In the genomic region with DNA sequence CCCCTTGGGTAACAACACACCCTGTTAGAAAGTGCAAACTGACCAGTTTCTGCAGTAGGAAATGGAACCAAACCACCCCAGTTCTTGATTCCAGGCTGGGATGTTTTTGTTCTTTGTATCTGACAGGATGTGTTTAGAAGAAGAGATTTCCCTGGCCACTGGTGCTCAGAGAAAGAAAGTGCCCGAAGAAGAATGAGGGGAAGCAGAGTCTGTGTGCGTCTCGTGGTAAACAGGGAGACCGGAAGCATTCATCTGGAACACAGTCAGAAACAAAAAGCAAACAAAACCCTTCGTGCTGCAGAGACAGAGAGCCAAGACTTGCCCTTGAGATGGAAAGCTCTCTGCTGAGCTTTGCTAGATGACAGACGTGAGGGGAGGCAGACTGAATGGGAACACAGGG, we compare ENCODE assay signal across 8 mouse cellular contexts. TPM values are rescaled to one million over a fixed set of nuclear protein-coding genes. Genes with fewer than 3 reads are reported as not detected.
DNase-seq lines count a peak whose midpoint lies in the region; ATAC-seq and TF ChIP-seq lines count a peak whose summit lies in the region.

No protein-coding gene starts in this region.

- no peaks in the 10 kb centered on the region for H3K27me3 ChIP-seq in forebrain, postnatal 0 days (ENCODE audit: insufficient read depth, low read length)
- H3K27me3 ChIP-seq in forebrain, embryonic 13.5 days: no peaks in the 10 kb centered on the region
- H3K27me3 ChIP-seq in CH12.LX (replicated peaks): no peaks in the 10 kb centered on the region
- H3K27me3 ChIP-seq in heart, embryonic 15.5 days: no peaks in the 10 kb centered on the region
- no peaks in the 10 kb centered on the region for H3K27me3 ChIP-seq in stomach, embryonic 14.5 days (ENCODE audit: control insufficient read depth, insufficient read depth, low read length)

- no peak overlapping the region for H3K4me3 ChIP-seq in forebrain, postnatal 0 days (ENCODE audit: low read depth, low read length)
- no peak overlapping the region for H3K4me3 ChIP-seq in forebrain, embryonic 13.5 days
- H3K4me3 ChIP-seq in CH12.LX (replicated peaks in 1 of 3; ENCODE audit: low read depth in 2 of 3, low read length in 2 of 3, poor library complexity in 1 of 3): no peak overlapping the region
- no peak overlapping the region for H3K4me3 ChIP-seq in heart, embryonic 15.5 days
- H3K4me3 ChIP-seq in stomach, embryonic 14.5 days (ENCODE audit: low read depth, low read length): no peak overlapping the region

- TF ChIP-seq POLR2A in CH12.LX (IDR thresholded peaks at IDR 0.05; ENCODE audit: low read depth, low read length): no peak

- dilution Hi-C loops in CH12.LX (cut with MboI; ENCODE audit: extremely low pct_ligation_motif_present, extremely low pct_unique_long_range_greater_than_20kb, low sequenced_read_pairs): no loop called here

- no peaks in the 10 kb centered on the region for H3K36me3 ChIP-seq in forebrain, postnatal 0 days (ENCODE audit: insufficient read depth)
- H3K36me3 ChIP-seq in forebrain, embryonic 13.5 days (ENCODE audit: poor library complexity, severe bottlenecking): no peaks in the 10 kb centered on the region
- no peaks in the 10 kb centered on the region for H3K36me3 ChIP-seq in CH12.LX (replicated peaks in 1 of 2; ENCODE audit: control insufficient read depth in 1 of 2, insufficient read depth in 1 of 2, low read length in 1 of 2)
- no peaks in the 10 kb centered on the region for H3K36me3 ChIP-seq in heart, embryonic 15.5 days
- no peaks in the 10 kb centered on the region for H3K36me3 ChIP-seq in stomach, embryonic 14.5 days (ENCODE audit: control insufficient read depth, insufficient read depth, low read length)

- H3K4me1 ChIP-seq in forebrain, postnatal 0 days (ENCODE audit: insufficient read depth): no peaks in the 10 kb centered on the region
- no peaks in the 10 kb centered on the region for H3K4me1 ChIP-seq in forebrain, embryonic 13.5 days
- no peaks in the 10 kb centered on the region; a peak in 1 of 4 replicates for H3K4me1 ChIP-seq in CH12.LX (ENCODE audit: control insufficient read depth in 1 of 2, insufficient read depth in 2 of 2)
- peaks cover 4% of the 10 kb centered on the region; the same call in 1 of the 2 replicates for H3K4me1 ChIP-seq in heart, embryonic 15.5 days (replicated peaks)
- peaks cover 17% of the 10 kb centered on the region; the same call in 1 of the 2 replicates for H3K4me1 ChIP-seq in stomach, embryonic 14.5 days (ENCODE audit: control insufficient read depth, insufficient read depth, low read length)

- H3K9me3 ChIP-seq in forebrain, postnatal 0 days (ENCODE audit: low read length): no peaks in the 10 kb centered on the region
- H3K9me3 ChIP-seq in forebrain, embryonic 13.5 days (replicated peaks): no peaks in the 10 kb centered on the region
- H3K9me3 ChIP-seq in CH12.LX (replicated peaks; ENCODE audit: low read length): no peaks in the 10 kb centered on the region
- H3K9me3 ChIP-seq in heart, embryonic 15.5 days (replicated peaks): no peaks in the 10 kb centered on the region
- H3K9me3 ChIP-seq in stomach, embryonic 14.5 days (ENCODE audit: control insufficient read depth, low read depth, low read length): no peaks in the 10 kb centered on the region

- in situ Hi-C loops in CH12.LX (cut with MboI; ENCODE audit: low pct_ligation_motif_present, low pct_unique_long_range_greater_than_20kb, low sequenced_read_pairs): no loop called here

- peak; percentile 35 for DNase-seq in forebrain, postnatal 0 days
- DNase-seq in CH12.LX (ENCODE audit: extremely low read depth): no peak
- peak; percentile 59 to 78 for DNase-seq in kidney, postnatal 36 days
- no peak for DNase-seq in spleen, adult 18-20 months
- no peak for DNase-seq in gastrocnemius, postnatal 10 days

- no peak overlapping the region for H3K4me2 ChIP-seq in forebrain, postnatal 0 days (ENCODE audit: low read depth)
- H3K4me2 ChIP-seq in forebrain, embryonic 13.5 days: no peak overlapping the region
- H3K4me2 ChIP-seq in CH12.LX (ENCODE audit: insufficient read depth, low read depth, poor library complexity, severe bottlenecking): peak overlapping the region; percentile 61; the same call in 1 of the 2 replicates
- no peak overlapping the region for H3K4me2 ChIP-seq in heart, embryonic 15.5 days
- H3K4me2 ChIP-seq in stomach, embryonic 14.5 days (replicated peaks; ENCODE audit: low read depth, low read length): no peak overlapping the region

- H3K27ac ChIP-seq in forebrain, postnatal 0 days (ENCODE audit: low read depth, low read length): peak overlapping the region; percentile 50; the same call in 1 of the 2 replicates
- no peak overlapping the region for H3K27ac ChIP-seq in forebrain, embryonic 13.5 days
- no peak overlapping the region for H3K27ac ChIP-seq in CH12.LX (ENCODE audit: insufficient read depth, low read depth)
- peak overlapping the region; percentile 73 for H3K27ac ChIP-seq in heart, embryonic 15.5 days
- peak overlapping the region; percentile 44; the same call in 1 of the 2 replicates for H3K27ac ChIP-seq in stomach, embryonic 14.5 days (ENCODE audit: low read length)

- WGBS in forebrain, postnatal 0 days: 14% methylated on average over 6 of the region's 6 CpGs
- WGBS in forebrain, embryonic 13.5 days: 25% methylated on average over 6 of the region's 6 CpGs
- WGBS in heart, embryonic 15.5 days: 38% methylated on average over 6 of the region's 6 CpGs
- WGBS in stomach, embryonic 14.5 days: 8% methylated on average over 6 of the region's 6 CpGs

- no peak for TF ChIP-seq CTCF in forebrain, postnatal 0 days (IDR thresholded peaks at IDR 0.05; ENCODE audit: low read depth)
- TF ChIP-seq CTCF in CH12.LX (conservative IDR thresholded peaks at IDR 0.05 in 1 of 2, IDR thresholded peaks at IDR 0.05 in 1 of 2; ENCODE audit: low read depth in 2 of 2, low read length in 2 of 2): no peak

- no peaks in the 10 kb centered on the region for H3K79me2 ChIP-seq in CH12.LX (replicated peaks; ENCODE audit: control insufficient read depth, extremely low read depth, insufficient read depth, poor library complexity, severe bottlenecking)

- no peak overlapping the region for H3K9ac ChIP-seq in forebrain, postnatal 0 days
- H3K9ac ChIP-seq in forebrain, embryonic 13.5 days: no peak overlapping the region
- H3K9ac ChIP-seq in CH12.LX (ENCODE audit: insufficient read depth, low read depth): no peak overlapping the region
- H3K9ac ChIP-seq in heart, embryonic 15.5 days: no peak overlapping the region
- H3K9ac ChIP-seq in stomach, embryonic 14.5 days (replicated peaks; ENCODE audit: low read depth, low read length): no peak overlapping the region

- ATAC-seq in forebrain, postnatal 0 days: peak; percentile 62
- no peak for ATAC-seq in forebrain, embryonic 13.5 days
- peak; percentile 74 for ATAC-seq in heart, embryonic 15.5 days (replicated peaks; ENCODE audit: insufficient number of reproducible peaks, insufficient read depth, low FRiP score, low read depth)
- ATAC-seq in stomach, embryonic 14.5 days (ENCODE audit: insufficient number of reproducible peaks, insufficient read depth, low FRiP score, low read depth): no peak

- TF ChIP-seq EP300 in CH12.LX (IDR thresholded peaks at IDR 0.05; ENCODE audit: low read length): no peak

- no peak for TF ChIP-seq RAD21 in CH12.LX (IDR thresholded peaks at IDR 0.05; ENCODE audit: low read depth, low read length)

TF ChIP-seq in CH12.LX, 34 proteins besides CTCF, POLR2A, EP300 and RAD21:
- TF ChIP-seq NRF1 (IDR thresholded peaks at IDR 0.05; ENCODE audit: low read depth, low read length): no peak
- TF ChIP-seq MYC (IDR thresholded peaks at IDR 0.05; ENCODE audit: low read depth, low read length): no peak
- TF ChIP-seq USF2 (conservative IDR thresholded peaks at IDR 0.05; ENCODE audit: low read depth, low read length): no peak
- TF ChIP-seq MXI1 (IDR thresholded peaks at IDR 0.05; ENCODE audit: low read depth, low read length): no peak
- no peak for TF ChIP-seq ZC3H11A (IDR thresholded peaks at IDR 0.05; ENCODE audit: low read depth, low read length)
- TF ChIP-seq KAT2A (IDR thresholded peaks at IDR 0.05; ENCODE audit: insufficient replicate concordance, low read length): no peak
- TF ChIP-seq PAX5 (IDR thresholded peaks at IDR 0.05; ENCODE audit: low read length): no peak
- no peak for TF ChIP-seq TBP (conservative IDR thresholded peaks at IDR 0.05; ENCODE audit: low read depth, low read length)
- no peak for TF ChIP-seq RCOR1 (conservative IDR thresholded peaks at IDR 0.05; ENCODE audit: low read depth, low read length)
- no peak for TF ChIP-seq JUN (IDR thresholded peaks at IDR 0.05; ENCODE audit: insufficient read depth, low read depth, low read length)
- no peak for TF ChIP-seq E2F4 (IDR thresholded peaks at IDR 0.05; ENCODE audit: insufficient replicate concordance, low read depth, low read length)
- no peak for TF ChIP-seq SMC3 (IDR thresholded peaks at IDR 0.05; ENCODE audit: low read depth, low read length)
- TF ChIP-seq GABPA (IDR thresholded peaks at IDR 0.05; ENCODE audit: insufficient replicate concordance, low read depth, low read length): no peak
- TF ChIP-seq ELF1 (IDR thresholded peaks at IDR 0.05; ENCODE audit: low read depth, low read length): no peak
- TF ChIP-seq USF1 (IDR thresholded peaks at IDR 0.05; ENCODE audit: low read depth, low read length): no peak
- no peak for TF ChIP-seq ZMIZ1 (IDR thresholded peaks at IDR 0.05; ENCODE audit: low read depth, low read length)
- no peak for TF ChIP-seq BHLHE40 (IDR thresholded peaks at IDR 0.05; ENCODE audit: low read depth, low read length)
- no peak for TF ChIP-seq TCF12 (IDR thresholded peaks at IDR 0.05; ENCODE audit: low read depth, low read length)
- no peak for TF ChIP-seq MAFK (IDR thresholded peaks at IDR 0.05; ENCODE audit: insufficient replicate concordance, low read length)

RNA-seq across cellular contexts. Expression of a gene that starts 32.0 kb away (rescaled TPM):
- total RNA-seq in forebrain, postnatal 0 days (2014; rRNA removed): 99.8 and 109 TPM in 2 replicates
- 57.7 and 82.3 TPM in 2 replicates for polyA plus RNA-seq in forebrain, postnatal 0 days (2015; fragmentation: Nextera tagmentation; extraction: Ambion mirVana)
- 45.9 and 52.4 TPM in 2 replicates for polyA plus RNA-seq in forebrain, embryonic 13.5 days (2015; fragmentation: Nextera tagmentation; extraction: Ambion mirVana)
- total RNA-seq in CH12.LX (2012; rRNA removed) (10.5 and 13.1 TPM in 2 replicates), CH12.LX (2014; rRNA removed) (6.0 and 6.1 TPM in 2 replicates)
- polyA plus RNA-seq in CH12.LX (2012; ENCODE audit: insufficient read length, low read depth): 6.7 and 7.0 TPM in 2 replicates
- 47.3 and 49.9 TPM in 2 replicates for polyA plus RNA-seq in heart, embryonic 15.5 days (2015; fragmentation: Nextera tagmentation; extraction: Ambion mirVana)
- polyA plus RNA-seq in stomach, embryonic 14.5 days (2014; fragmentation: Nextera tagmentation; extraction: Ambion mirVana): 37.2 and 40.3 TPM in 2 replicates
- 10 to 100 TPM; 54.8 to 73.5 TPM for total RNA-seq in gastrocnemius, postnatal 10 days (2021)

Comparison
In these comparisons a context has a peak if more than half of its experiments do, and no peak if none do; other contexts are left out.
1. ATAC-seq: peak in forebrain, postnatal 0 days (single experiment) and heart, embryonic 15.5 days (single experiment); none in forebrain, embryonic 13.5 days (single experiment) and stomach, embryonic 14.5 days (single experiment).
2. H3K27ac ChIP-seq: peak in forebrain, postnatal 0 days (single experiment), heart, embryonic 15.5 days (single experiment) and stomach, embryonic 14.5 days (single experiment); none in forebrain, embryonic 13.5 days (single experiment) and CH12.LX (single experiment).
3. DNase-seq: peak in forebrain, postnatal 0 days (single experiment) and kidney, postnatal 36 days (2 of 2); none in CH12.LX (single experiment), spleen, adult 18-20 months (0 of 2) and gastrocnemius, postnatal 10 days (single experiment).